Mouse (Mus musculus) spleen, adult 2 months (tissue): ENCODE measurements around the gene Tmem119. TPM values are rescaled to one million over a fixed set of nuclear protein-coding genes. Genes with fewer than 3 reads are reported as not detected.
"Not testable (repeated sequence)": the region's sequence is repeated elsewhere in the genome, so short reads cannot be mapped to it uniquely, and the experiment has no call there.

Experiments
- DNase-seq, 2 experiments: peaks; one replicate each; pipeline versions ENCODE4 v3.0.0 to v3.0.0-alpha.2; 2012 to 2021; ENCODE audit warnings: low spot score in 2 of 2, low read depth in 1 of 2
- H3K27ac ChIP-seq: fragments of 200-500 bp; 2 replicates; pipeline ENCODE4 v1.5.1; 2012; ENCODE audit warnings: low read length, inconsistent platforms; ENCODE audit not compliant: insufficient read depth
- H3K27me3 ChIP-seq: fragments of 200-500 bp; 2 replicates; pipeline ENCODE4 v1.6.1; 2012; ENCODE audit warnings: mild to moderate bottlenecking, moderate library complexity, low read length, inconsistent platforms; ENCODE audit not compliant: control insufficient read depth, insufficient read depth
- H3K36me3 ChIP-seq: fragments of 200-500 bp; 2 replicates; pipeline ENCODE4 v1.6.1; 2012; ENCODE audit warnings: mild to moderate bottlenecking, low read length, inconsistent platforms; ENCODE audit not compliant: control insufficient read depth, insufficient read depth
- H3K4me1 ChIP-seq: fragments of 200-500 bp; 2 replicates; pipeline ENCODE4 v1.6.1; 2011; ENCODE audit warnings: inconsistent platforms; ENCODE audit not compliant: control insufficient read depth, insufficient read depth, insufficient read length
- H3K4me3 ChIP-seq: fragments of 200-500 bp; 2 replicates; pipeline ENCODE4 v1.5.1; 2011; ENCODE audit warnings: mild to moderate bottlenecking, inconsistent platforms; ENCODE audit not compliant: insufficient read depth, insufficient read length; ENCODE audit errors: extremely low read depth
- CTCF ChIP-seq: fragments of 200-500 bp; IDR thresholded peaks from 2 replicates; pipeline ENCODE4 v1.5.1; 2011; ENCODE audit warnings: mild to moderate bottlenecking, inconsistent platforms; ENCODE audit not compliant: insufficient read depth, insufficient read length, insufficient replicate concordance; ENCODE audit errors: extremely low read depth
- POLR2A ChIP-seq: fragments of 200-500 bp; IDR thresholded peaks from 2 replicates; pipeline ENCODE4 v1.6.1; 2011; ENCODE audit warnings: low read depth, low read length, inconsistent platforms
- WGBS: fragments of 180-500 bp; shearing (Covaris S2); methylation state at CpG from one replicate; pipeline ENCODE4 v1.1.7; 2018; 5-methylcytosine and 5-hydroxymethylcytosine counted together
- polyA plus RNA-seq: library from polyadenylated mRNA; depleted of rRNA; stranded (reverse); fragments of >200 nt; gene quantifications from 2 replicates; pipeline ENCODE4 v1.2.3, GENCODE M21; 2012

Tmem119 gene
- polyA plus RNA-seq, 1 experiment: 3.0 TPM

- DNase-seq: peak in 1 of 2 experiments; percentile 36
- WGBS: 41% methylated on average over 9 of the region's 9 CpGs
- H3K27ac ChIP-seq: no peak overlapping the region
- peaks cover 8% of the 10 kb centered on the region; the same call in 1 of the 2 replicates for H3K4me1 ChIP-seq
- H3K27me3 ChIP-seq: no peaks in the 10 kb centered on the region
- TF ChIP-seq CTCF (peak; percentile 32; the same call in 1 of the 2 replicates), POLR2A (no peak)
- H3K36me3 ChIP-seq: peaks cover 5% of the 10 kb centered on the region
- no peak overlapping the region for H3K4me3 ChIP-seq
These were observed 13.3 kb upstream of the Tmem119 start for GRCm38 (mm10) chr5:113813608-113814007.

GRCm38 (mm10) chr5:113812638-113813037, 12.3 kb upstream of the Tmem119 start:
- no peak for DNase-seq
- Histone ChIP-seq H3K4me3 (no peak overlapping the region), H3K27ac (no peak overlapping the region), H3K36me3 (no peaks in the 10 kb centered on the region), H3K4me1 (peaks cover 8% of the 10 kb centered on the region; the same call in 1 of the 2 replicates), H3K27me3 (no peaks in the 10 kb centered on the region)
- TF ChIP-seq CTCF (no peak), POLR2A (no peak)
- WGBS: 62% methylated on average over 2 of the region's 2 CpGs

GRCm38 (mm10) chr5:113811824-113812420, 11.6 kb upstream of the Tmem119 start:
- not testable (repeated sequence) for H3K4me3 ChIP-seq, H3K27me3 ChIP-seq, H3K4me1 ChIP-seq, H3K36me3 ChIP-seq, H3K27ac ChIP-seq, DNase-seq
- WGBS: 21% methylated on average over 11 of the region's 12 CpGs

GRCm38 (mm10) chr5:113810111-113810510, 9.8 kb upstream of the Tmem119 start:
- H3K36me3 ChIP-seq: no peaks in the 10 kb centered on the region
- 79% methylated on average over 4 of the region's 4 CpGs for WGBS
- DNase-seq: no peak
- no peak overlapping the region for H3K4me3 ChIP-seq
- TF ChIP-seq POLR2A (no peak), CTCF (no peak)
- no peak overlapping the region for H3K27ac ChIP-seq
- H3K27me3 ChIP-seq: 0 out of 2 replicates have a peak, but pooled peaks cover 2% of the 10 kb centered on the region
- peaks cover 8% of the 10 kb centered on the region; the same call in 1 of the 2 replicates for H3K4me1 ChIP-seq

- no peaks in the 10 kb centered on the region for H3K36me3 ChIP-seq
- TF ChIP-seq CTCF (no peak), POLR2A (no peak)
- H3K27ac ChIP-seq: no peak overlapping the region
- H3K4me3 ChIP-seq: no peak overlapping the region
- DNase-seq: no peak
- 40% methylated on average over 2 of the region's 2 CpGs for WGBS
- H3K4me1 ChIP-seq: peaks cover 3% of the 10 kb centered on the region; the same call in 1 of the 2 replicates
- H3K27me3 ChIP-seq: 0 out of 2 replicates have a peak, but pooled peaks cover 2% of the 10 kb centered on the region
These were observed 7.9 kb upstream of the Tmem119 start for GRCm38 (mm10) chr5:113808177-113808576.

GRCm38 (mm10) chr5:113807712-113808111, 7.4 kb upstream of the Tmem119 start:
- 44% methylated on average over 9 of the region's 9 CpGs for WGBS
- Histone ChIP-seq H3K4me1 (peaks cover under 1% of the 10 kb centered on the region; the same call in 1 of the 2 replicates), H3K4me3 (no peak overlapping the region), H3K36me3 (no peaks in the 10 kb centered on the region), H3K27me3 (0 out of 2 replicates have a peak, but pooled peaks cover 2% of the 10 kb centered on the region), H3K27ac (no peak overlapping the region)
- TF ChIP-seq CTCF (no peak), POLR2A (no peak)
- no peak for DNase-seq

GRCm38 (mm10) chr5:113806414-113806813, 6.1 kb upstream of the Tmem119 start:
- no peak for TF ChIP-seq POLR2A
- no peak for TF ChIP-seq CTCF
- no peak overlapping the region for H3K4me3 ChIP-seq
- H3K27ac ChIP-seq: no peak overlapping the region
- 11% methylated on average over 10 of the region's 10 CpGs for WGBS
- no peak for DNase-seq
- H3K27me3 ChIP-seq: 0 out of 2 replicates have a peak, but pooled peaks cover 2% of the 10 kb centered on the region
- no peaks in the 10 kb centered on the region; the same call in 1 of the 2 replicates for H3K4me1 ChIP-seq
- H3K36me3 ChIP-seq: no peaks in the 10 kb centered on the region
